Mouse (Mus musculus) gastrocnemius, postnatal 10 days (tissue): Measurements from ENCODE around the gene Psme1. TPM values are rescaled to one million over a fixed set of nuclear protein-coding genes. Genes with fewer than 3 reads are reported as not detected.

Experiments
- DNase-seq: peaks from one replicate; pipeline ENCODE4 v3.0.0; 2021; ENCODE audit warnings: mixed read lengths
- total RNA-seq, 2 experiments: library from RNA; stranded (reverse); gene quantifications; 2 replicates each; pipeline ENCODE4 v1.2.3; 2021

Psme1 gene
- total RNA-seq, 2 experiments from 2014 or later, result 56.3 to 58.7 TPM

- DNase-seq, result no peak
Observed at GRCm38 (mm10) chr14:55570588-55570987, 7.3 kb upstream of the Psme1 start.

- DNase-seq, result no peak
Observed at GRCm38 (mm10) chr14:55571760-55572159, 6.2 kb upstream of the Psme1 start.

- DNase-seq, result peak; percentile 62
Observed at GRCm38 (mm10) chr14:55575302-55575701, 2.6 kb upstream of the Psme1 start, which contains the start of gene Fitm1. Fitm1 (plus strand) TSS chr14:55575617.

- DNase-seq, result no peak
Observed at GRCm38 (mm10) chr14:55575711-55576110, 2.2 kb upstream of the Psme1 start.

GRCm38 (mm10) chr14:55576376-55576775 lies 1.5 kb upstream of the Psme1 start:
- DNase-seq, result peak; percentile 55

DNA sequence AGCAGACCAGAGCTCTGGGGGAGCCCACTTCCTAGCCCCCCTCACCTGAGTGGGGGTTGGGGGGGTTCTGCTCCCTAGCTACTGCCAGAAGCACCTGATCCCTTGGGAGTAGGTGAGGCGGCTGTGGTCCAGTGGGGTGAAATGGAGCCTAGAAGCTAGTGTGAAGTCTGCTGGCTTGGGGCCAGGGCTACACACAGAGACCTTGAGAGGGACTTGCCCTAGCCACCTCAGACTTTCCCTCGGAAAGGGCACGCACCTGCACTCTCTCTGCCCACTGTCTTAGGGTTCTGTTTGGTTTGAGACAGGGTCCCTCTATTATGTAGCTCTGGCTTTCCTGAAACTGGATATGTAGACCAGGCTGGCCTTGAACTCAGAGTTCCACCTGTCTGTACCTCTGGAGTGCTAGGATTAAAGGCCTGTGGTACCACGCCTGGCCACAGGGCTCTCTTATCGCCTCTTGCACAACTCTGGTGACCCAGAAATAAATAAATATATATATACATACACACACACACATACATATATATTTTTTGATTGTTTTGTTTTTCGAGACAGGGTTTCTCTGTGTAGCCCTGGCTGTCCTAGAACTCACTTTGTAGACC lies 846 bp downstream of the Psme1 start:
- peak; percentile 71 for DNase-seq

- DNase-seq, result no peak
Observed at GRCm38 (mm10) chr14:55579511-55580496, 1.9 kb downstream of the Psme1 start.

DNA sequence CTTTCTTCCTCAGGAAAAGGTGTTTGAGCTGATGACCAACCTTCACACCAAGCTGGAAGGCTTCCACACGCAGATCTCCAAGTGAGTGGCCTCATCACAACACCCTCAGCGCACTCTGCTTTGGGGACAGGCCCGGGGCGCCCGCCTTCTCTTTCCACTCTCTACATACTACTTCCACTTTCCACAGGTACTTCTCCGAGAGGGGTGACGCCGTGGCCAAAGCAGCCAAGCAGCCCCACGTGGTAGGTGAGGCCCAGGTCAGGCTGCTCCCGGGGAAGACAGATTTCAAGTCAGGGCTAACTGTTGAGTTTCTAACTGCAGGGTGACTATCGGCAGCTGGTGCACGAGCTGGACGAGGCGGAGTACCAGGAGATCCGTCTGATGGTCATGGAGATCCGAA lies 2.8 kb downstream of the Psme1 start:
- no peak for DNase-seq

GRCm38 (mm10) chr14:55581981-55582681 lies 4.2 kb downstream of the Psme1 start:
- DNase-seq, result no peak

GRCm38 (mm10) chr14:55584303-55584701 lies 6.4 kb downstream of the Psme1 start:
- DNase-seq, result no peak

- DNase-seq, result peak; percentile 69
Observed at GRCm38 (mm10) chr14:55584702-55585565, 7.0 kb downstream of the Psme1 start, which contains the start of gene Emc9. Emc9 (minus strand) TSS chr14:55585302.

DNA sequence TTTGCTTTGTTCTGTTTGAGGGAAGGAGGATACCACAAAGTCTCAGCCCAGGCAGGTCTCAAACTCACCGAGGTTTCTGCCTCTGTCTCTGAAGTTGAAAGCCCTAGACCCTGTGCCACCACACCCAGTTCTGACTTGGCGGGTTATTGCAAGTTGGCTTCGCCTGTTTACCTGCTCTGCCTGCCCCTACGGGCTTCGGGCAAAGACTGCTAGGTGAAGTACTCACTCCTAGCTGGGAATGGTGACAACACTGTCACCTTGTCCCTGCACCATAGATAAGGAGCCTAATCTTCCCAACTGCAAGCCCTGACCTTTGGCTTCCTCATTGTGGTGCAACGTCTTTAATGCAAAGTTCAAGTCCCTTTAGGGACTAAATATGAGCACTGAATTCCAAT lies 7.6 kb downstream of the Psme1 start:
- no peak for DNase-seq

DNA sequence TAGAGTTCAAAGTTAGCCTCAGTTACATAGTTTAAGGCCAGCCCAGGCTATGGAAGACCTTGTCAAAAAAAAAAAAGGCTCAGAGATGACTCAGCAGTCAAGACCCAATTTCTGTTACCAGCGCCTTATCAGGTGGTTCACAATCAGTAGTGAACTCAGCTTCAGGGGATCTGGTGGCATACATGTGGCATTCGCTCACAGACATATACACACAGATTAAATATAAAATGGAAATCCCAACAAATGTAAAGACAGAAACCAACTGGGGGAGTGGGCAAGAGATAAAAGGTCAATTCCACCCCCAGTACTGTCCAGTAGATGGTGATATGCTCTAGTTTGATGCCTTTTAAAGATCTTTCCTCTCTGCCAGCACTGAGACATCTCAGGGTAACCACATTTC lies 8.2 kb downstream of the Psme1 start:
- no peak for DNase-seq

GRCm38 (mm10) chr14:55589271-55589670 lies 11.3 kb downstream of the Psme1 start:
- DNase-seq, result no peak

GRCm38 (mm10) chr14:55589771-55590448 lies 12.0 kb downstream of the Psme1 start:
- DNase-seq, result no peak

GRCm38 (mm10) chr14:55590748-55591330 lies 12.9 kb downstream of the Psme1 start, which contains the start of gene Psme2:
Psme2 (minus strand) TSS chr14:55591113.
- DNase-seq, result peak; percentile 88

- peak; percentile 88 for DNase-seq
Observed at GRCm38 (mm10) chr14:55591331-55591891, 13.5 kb downstream of the Psme1 start, which contains the start of gene Rnf31. Rnf31 (plus strand) TSS chr14:55591708.

GRCm38 (mm10) chr14:55592226-55592625 lies 14.3 kb downstream of the Psme1 start:
- no peak for DNase-seq

DNA sequence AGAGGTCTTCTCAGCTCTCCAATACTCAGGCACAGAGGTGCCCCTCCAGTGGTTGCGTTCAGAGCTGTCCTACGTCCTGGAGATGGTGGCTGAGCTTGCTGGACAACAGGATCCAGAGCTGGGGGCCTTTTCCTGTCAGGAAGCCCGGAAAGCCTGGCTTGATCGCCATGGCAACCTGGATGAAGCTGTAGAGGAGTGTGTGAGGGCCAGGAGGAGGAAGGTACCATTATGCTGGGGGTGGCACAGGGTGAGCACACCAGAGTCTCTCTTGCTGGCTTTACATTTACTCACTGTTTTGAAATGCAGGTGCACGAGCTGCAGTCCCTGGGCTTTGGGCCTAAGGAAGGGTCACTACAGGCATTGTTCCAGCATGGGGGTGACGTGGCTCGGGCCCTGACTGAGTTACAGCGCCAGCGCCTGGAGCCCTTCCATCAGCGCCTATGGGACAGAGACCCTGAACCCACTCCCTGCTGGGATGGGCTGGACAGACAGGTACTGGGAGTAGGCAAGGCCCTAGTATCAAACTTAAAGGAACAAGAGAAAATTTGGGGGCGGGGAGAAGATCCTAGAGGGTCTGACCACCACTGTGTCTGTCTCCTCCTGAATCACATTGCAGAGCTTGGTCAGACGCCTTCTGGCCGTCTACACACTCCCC lies 18.2 kb downstream of the Psme1 start:
- no peak for DNase-seq
